Mouse (Mus musculus): Measurements from ENCODE around the gene Gpr108.

GRCm38 (mm10) chr17:57276634-57277121 lies 28.4 kb upstream of the Gpr108 start:
- no peak for TF ChIP-seq POLR2A (IDR thresholded peaks at IDR 0.05; ENCODE audit: low read depth, low read length)
- TF ChIP-seq CTCF (IDR thresholded peaks at IDR 0.05; ENCODE audit: borderline replicate concordance, insufficient read depth, low read length): peak; percentile 73; the same call in 1 of the 2 replicates

All from embryonic fibroblast, embryonic 13.5 days (primary cell).